Mouse (Mus musculus): Measurements from ENCODE around the gene Plppr4.

- TF ChIP-seq CTCF (IDR thresholded peaks at IDR 0.05) (no peak), EP300 (IDR thresholded peaks at IDR 0.05) (no peak)
These were observed 3.3 kb downstream of the Plppr4 start for GRCm38 (mm10) chr3:117357367-117357766.

All from lung, postnatal 0 days (tissue).